Mouse (Mus musculus) intestine, embryonic 14.5 days (tissue): Measurements from ENCODE around the gene Specc1. TPM values are rescaled to one million over a fixed set of nuclear protein-coding genes. Genes with fewer than 3 reads are reported as not detected.

Source experiments
- ATAC-seq: fragments of 200-750 bp; cut with Nextera tagmentation; replicated peaks from 2 replicates; pipeline ENCODE4 v1.8.0; 2017; ENCODE audit warnings: low read depth, moderate number of reproducible peaks, moderate TSS enrichment, moderate library complexity; ENCODE audit not compliant: low FRiP score, low TSS enrichment
- DNase-seq: peaks from one replicate; pipeline ENCODE4 v3.0.0-alpha.2; 2018; ENCODE audit warnings: low spot score
- H3K27ac ChIP-seq: fragments of 300-500 bp; sonication (generic); 2 replicates; pipeline ENCODE4 v1.5.1; 2014; ENCODE audit warnings: low read depth, mild to moderate bottlenecking, control low read depth
- H3K27me3 ChIP-seq: fragments of 300-500 bp; sonication (generic); replicated peaks from 2 replicates; pipeline ENCODE4 v1.6.1; 2014; ENCODE audit warnings: low read length, control low read depth; ENCODE audit not compliant: control insufficient read depth, insufficient read depth
- H3K36me3 ChIP-seq: fragments of 300-500 bp; sonication (generic); 2 replicates; pipeline ENCODE4 v1.6.1; 2014; ENCODE audit warnings: low read length, control low read depth; ENCODE audit not compliant: control insufficient read depth, insufficient read depth
- H3K4me1 ChIP-seq: fragments of 300-500 bp; sonication (generic); replicated peaks from 2 replicates; pipeline ENCODE4 v1.6.1; 2014; ENCODE audit warnings: low read length, control low read depth, mixed read lengths; ENCODE audit not compliant: control insufficient read depth, insufficient read depth
- H3K4me2 ChIP-seq: fragments of 300-500 bp; sonication (generic); 2 replicates; pipeline ENCODE4 v1.6.1; 2014; ENCODE audit warnings: low read length
- H3K4me3 ChIP-seq: fragments of 300-500 bp; sonication (generic); 2 replicates; pipeline ENCODE4 v1.5.1; 2014; ENCODE audit warnings: low read depth, low read length, control low read depth, mixed read lengths
- H3K9ac ChIP-seq: fragments of 300-500 bp; sonication (generic); 2 replicates; pipeline ENCODE4 v1.6.1; 2014; ENCODE audit warnings: mild to moderate bottlenecking, low read length
- H3K9me3 ChIP-seq: fragments of 300-500 bp; sonication (generic); 2 replicates; pipeline ENCODE4 v1.6.1; 2016; ENCODE audit warnings: low read length, control low read depth; ENCODE audit not compliant: control insufficient read depth
- WGBS: fragments of 180-500 bp; shearing (Covaris S2); extraction: QIAGEN DNeasy Blood & Tissue Kit; methylation state at CpG from one replicate; pipeline ENCODE4 v1.1.7; 2014; 5-methylcytosine and 5-hydroxymethylcytosine counted together
- polyA plus RNA-seq: library from polyadenylated mRNA; unstranded; fragments of >200 nt; fragmentation: Nextera tagmentation; extraction: Ambion mirVana; gene quantifications from 2 replicates; pipeline ENCODE4 v1.2.1, GENCODE M21; 2014

Specc1 gene
- polyA plus RNA-seq, 1 experiment from 2014 or later: 10.5 TPM

DNA sequence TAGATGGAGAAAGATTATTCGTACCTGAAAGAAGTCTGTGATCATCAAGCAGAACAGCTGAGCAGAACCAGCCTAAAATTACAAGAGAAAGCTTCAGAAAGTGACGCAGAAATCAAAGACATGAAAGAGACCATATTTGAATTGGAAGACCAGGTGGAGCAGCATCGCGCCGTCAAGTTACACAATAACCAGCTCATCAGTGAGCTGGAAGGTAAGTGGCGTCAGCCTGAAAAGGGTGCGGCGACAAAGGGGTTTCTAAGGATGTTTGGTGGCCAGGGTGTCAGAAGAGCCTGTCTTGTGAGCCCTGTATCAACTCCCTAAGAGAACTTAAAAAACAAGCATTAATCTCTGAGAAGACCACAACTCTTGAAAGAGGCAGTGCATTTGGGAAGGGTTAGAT, 171.6 kb downstream of the Specc1 start:
- no peaks in the 10 kb centered on the region for H3K9me3 ChIP-seq
- H3K4me1 ChIP-seq: no peaks in the 10 kb centered on the region
- no peaks in the 10 kb centered on the region for H3K27me3 ChIP-seq
- no peak for DNase-seq
- no peak for ATAC-seq
- H3K27ac ChIP-seq: no peak overlapping the region
- WGBS: 71% methylated on average over 8 of the region's 8 CpGs
- no peaks in the 10 kb centered on the region for H3K36me3 ChIP-seq
- H3K4me2 ChIP-seq: no peak overlapping the region
- no peak overlapping the region for H3K9ac ChIP-seq
- H3K4me3 ChIP-seq: no peak overlapping the region

GRCm38 (mm10) chr11:62130191-62130590, 173.6 kb downstream of the Specc1 start:
- H3K4me2 ChIP-seq: no peak overlapping the region
- DNase-seq (no peak), ATAC-seq (no peak)
- no peak overlapping the region for H3K9ac ChIP-seq
- H3K36me3 ChIP-seq: 0 out of 2 replicates have a peak, but pooled peaks cover 7% of the 10 kb centered on the region
- H3K4me1 ChIP-seq: no peaks in the 10 kb centered on the region
- no peaks in the 10 kb centered on the region for H3K27me3 ChIP-seq
- no peaks in the 10 kb centered on the region for H3K9me3 ChIP-seq
- no peak overlapping the region for H3K4me3 ChIP-seq
- no peak overlapping the region for H3K27ac ChIP-seq
- 77% methylated on average over 3 of the region's 3 CpGs for WGBS

DNA sequence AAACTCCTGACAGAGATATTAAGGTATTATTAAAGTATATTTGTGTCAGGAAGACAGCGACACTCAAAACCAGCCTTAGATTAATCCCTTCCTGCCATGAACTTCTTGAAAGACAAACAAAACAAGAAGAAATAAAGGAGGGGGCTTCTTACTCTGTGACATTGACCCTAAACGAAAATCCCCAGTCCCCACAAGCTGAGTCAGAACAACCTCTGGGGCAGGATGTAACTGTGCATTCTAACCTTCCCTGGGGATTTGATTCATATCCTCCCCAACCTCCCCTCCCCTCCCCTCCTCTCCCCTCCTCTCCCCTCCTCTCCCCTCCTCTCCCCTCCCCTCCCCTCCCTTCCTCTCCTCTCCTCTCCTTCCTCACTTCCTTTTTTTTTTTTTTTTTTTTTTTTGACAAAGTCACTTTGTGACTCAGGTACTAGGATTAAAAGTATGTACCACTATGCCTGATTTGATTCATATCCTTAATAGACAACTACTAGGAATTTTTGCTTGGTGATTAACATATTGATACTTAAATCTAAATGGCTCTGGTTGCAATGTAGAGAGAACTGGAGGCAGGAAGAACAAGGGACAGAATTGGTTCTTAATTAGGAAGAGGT, 174.2 kb downstream of the Specc1 start:
- ATAC-seq: no peak
- 49% methylated on average over 2 of the region's 2 CpGs for WGBS

GRCm38 (mm10) chr11:62131601-62132000, 175.0 kb downstream of the Specc1 start:
- DNase-seq (no peak), ATAC-seq (no peak)
- no peaks in the 10 kb centered on the region for H3K27me3 ChIP-seq
- no peak overlapping the region for H3K27ac ChIP-seq
- no peaks in the 10 kb centered on the region for H3K4me1 ChIP-seq
- H3K9ac ChIP-seq: no peak overlapping the region
- 0 out of 2 replicates have a peak, but pooled peaks cover 7% of the 10 kb centered on the region for H3K36me3 ChIP-seq
- WGBS: 79% methylated on average over 4 of the region's 4 CpGs
- H3K4me3 ChIP-seq: no peak overlapping the region
- no peaks in the 10 kb centered on the region for H3K9me3 ChIP-seq
- H3K4me2 ChIP-seq: no peak overlapping the region

More for the DNA sequence above, 174.2 kb downstream of the Specc1 start:
- no peak overlapping the region for H3K4me2 ChIP-seq
- no peak overlapping the region for H3K27ac ChIP-seq
- no peaks in the 10 kb centered on the region for H3K27me3 ChIP-seq
- no peaks in the 10 kb centered on the region for H3K9me3 ChIP-seq
- H3K36me3 ChIP-seq: 0 out of 2 replicates have a peak, but pooled peaks cover 7% of the 10 kb centered on the region
- H3K4me3 ChIP-seq: no peak overlapping the region
- no peaks in the 10 kb centered on the region for H3K4me1 ChIP-seq
- H3K9ac ChIP-seq: no peak overlapping the region
- DNase-seq: no peak

- WGBS: 85% methylated on average over 2 of the region's 2 CpGs
- H3K9ac ChIP-seq: no peak overlapping the region
- H3K27ac ChIP-seq: no peak overlapping the region
- no peaks in the 10 kb centered on the region for H3K27me3 ChIP-seq
- no peak overlapping the region for H3K4me3 ChIP-seq
- no peaks in the 10 kb centered on the region for H3K4me1 ChIP-seq
- DNase-seq (no peak), ATAC-seq (no peak)
- H3K4me2 ChIP-seq: no peak overlapping the region
- 0 out of 2 replicates have a peak, but pooled peaks cover 7% of the 10 kb centered on the region for H3K36me3 ChIP-seq
- no peaks in the 10 kb centered on the region for H3K9me3 ChIP-seq
Observed at GRCm38 (mm10) chr11:62134191-62134590, 177.6 kb downstream of the Specc1 start.

DNA sequence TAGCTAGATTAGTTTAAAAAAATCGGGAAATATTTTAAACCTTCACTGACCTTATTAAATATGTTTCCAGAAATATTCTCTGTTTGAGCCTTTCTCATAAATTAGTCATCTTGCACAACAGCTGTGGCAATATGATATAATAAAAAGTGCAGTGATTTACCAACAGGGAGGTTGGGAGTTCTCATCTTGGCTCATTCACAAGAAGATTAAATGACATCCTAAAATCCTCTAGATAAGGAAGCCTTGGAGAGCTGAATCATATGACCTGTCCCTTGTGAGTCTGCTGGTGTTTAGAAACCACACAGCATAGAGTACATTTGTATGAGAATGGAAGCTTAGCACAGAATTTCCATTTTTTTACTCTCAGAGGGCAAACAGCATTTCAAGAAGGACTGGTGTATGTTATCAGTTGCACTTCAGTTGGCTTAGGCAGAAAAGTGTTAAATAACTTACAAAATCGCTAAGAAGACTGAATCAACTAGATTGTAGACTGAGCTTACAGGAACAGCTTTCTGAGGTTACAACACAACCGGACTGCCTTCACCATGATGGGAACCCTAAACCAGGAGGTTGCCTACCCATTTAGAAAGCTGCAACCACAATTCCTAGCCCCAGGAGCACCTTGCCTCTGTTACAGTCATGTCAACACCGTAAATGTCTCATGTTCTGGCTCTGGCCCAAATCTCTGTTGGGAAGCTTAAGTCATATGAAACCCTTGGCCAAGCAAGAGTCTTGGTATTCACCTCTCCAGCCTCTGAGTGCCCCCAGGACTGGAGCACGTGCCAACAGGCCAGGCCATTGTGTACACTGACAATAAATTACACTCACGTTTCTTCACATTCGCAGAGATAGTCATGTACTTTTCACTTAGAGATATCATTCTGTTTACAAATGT, 188.9 kb downstream of the Specc1 start:
- H3K27me3 ChIP-seq: no peaks in the 10 kb centered on the region
- 76% methylated on average over 7 of the region's 7 CpGs for WGBS
- H3K4me2 ChIP-seq: no peak overlapping the region
- no peak for DNase-seq
- no peaks in the 10 kb centered on the region for H3K4me1 ChIP-seq
- H3K9me3 ChIP-seq: no peaks in the 10 kb centered on the region
- no peak overlapping the region for H3K9ac ChIP-seq
- no peak overlapping the region for H3K27ac ChIP-seq
- no peak for ATAC-seq
- H3K4me3 ChIP-seq: no peak overlapping the region
- peaks cover 14% of the 10 kb centered on the region; the same call in 1 of the 2 replicates for H3K36me3 ChIP-seq

- H3K36me3 ChIP-seq: peaks cover 14% of the 10 kb centered on the region; the same call in 1 of the 2 replicates
- H3K4me2 ChIP-seq: no peak overlapping the region
- H3K9ac ChIP-seq: no peak overlapping the region
- no peak overlapping the region for H3K4me3 ChIP-seq
- H3K27me3 ChIP-seq: no peaks in the 10 kb centered on the region
- ATAC-seq (no peak), DNase-seq (no peak)
- 91% methylated on average over 1 of the region's 1 CpGs for WGBS
- no peaks in the 10 kb centered on the region for H3K4me1 ChIP-seq
- H3K27ac ChIP-seq: no peak overlapping the region
- H3K9me3 ChIP-seq: no peaks in the 10 kb centered on the region
Observed at GRCm38 (mm10) chr11:62146661-62147060, 190.1 kb downstream of the Specc1 start.

- Histone ChIP-seq H3K4me3 (no peak overlapping the region), H3K4me2 (no peak overlapping the region), H3K9me3 (no peaks in the 10 kb centered on the region), H3K27ac (no peak overlapping the region), H3K36me3 (peaks cover 16% of the 10 kb centered on the region; the same call in 1 of the 2 replicates), H3K4me1 (no peaks in the 10 kb centered on the region), H3K27me3 (no peaks in the 10 kb centered on the region), H3K9ac (no peak overlapping the region)
- ATAC-seq: no peak
- no peak for DNase-seq
- WGBS: 89% methylated on average over 3 of the region's 3 CpGs
Observed at GRCm38 (mm10) chr11:62148026-62148425, 191.5 kb downstream of the Specc1 start.
